Mouse (Mus musculus) heart, adult 2 months (tissue): ENCODE measurements around the gene Sept4.

Source experiments
- CTCF ChIP-seq: fragments of 200-600 bp; IDR thresholded peaks from 2 replicates; pipeline ENCODE4 v1.8.1; 2022; ENCODE audit warnings: antibody characterized with exemption, mild to moderate bottlenecking, moderate library complexity
- POLR2A ChIP-seq: fragments of 200-500 bp; IDR thresholded peaks from 2 replicates; pipeline ENCODE4 v1.6.1; 2011; ENCODE audit warnings: mild to moderate bottlenecking, low read depth, low read length, control low read depth; ENCODE audit not compliant: insufficient read depth

- TF ChIP-seq POLR2A (no peak), CTCF (no peak)
Observed at GRCm38 (mm10) chr11:87573751-87574150, 5.0 kb downstream of the Sept4 start.
